Mouse (Mus musculus): ENCODE data around the gene Upk3a.

Upk3a gene

GRCm38 (mm10) chr15:85049758-85050157 is 32.8 kb downstream of the Upk3a start:
- DNase-seq (ENCODE audit: low spot score): no peak

- DNase-seq (ENCODE audit: low spot score): no peak
Observed at GRCm38 (mm10) chr15:85054098-85054497, 37.2 kb downstream of the Upk3a start.

GRCm38 (mm10) chr15:85055186-85055585 is 38.2 kb downstream of the Upk3a start:
- DNase-seq (ENCODE audit: low spot score): no peak

- no peak for DNase-seq (ENCODE audit: low spot score)
Observed at GRCm38 (mm10) chr15:85063421-85063820, 46.5 kb downstream of the Upk3a start.

GRCm38 (mm10) chr15:85070561-85070960 is 53.6 kb downstream of the Upk3a start:
- DNase-seq (ENCODE audit: low spot score): no peak
